ENCODE assay signal across 8 mouse cellular contexts in genomic region chr7:64391479-64391878, GRCm38 (mm10). TPM values are rescaled to one million over a fixed set of nuclear protein-coding genes. Genes with fewer than 3 reads are reported as not detected.
DNase-seq lines count a peak whose midpoint lies in the region; ATAC-seq and TF ChIP-seq lines count a peak whose summit lies in the region.

No protein-coding gene starts in this region.

- H3K9me3 ChIP-seq in embryonic facial prominence, embryonic 10.5 days = no peaks in the 10 kb centered on the region
- H3K9me3 ChIP-seq in intestine, embryonic 14.5 days (ENCODE audit: control insufficient read depth, low read length) = no peaks in the 10 kb centered on the region
- no peaks in the 10 kb centered on the region for H3K9me3 ChIP-seq in midbrain, embryonic 12.5 days

- H3K9ac ChIP-seq in intestine, embryonic 14.5 days (ENCODE audit: low read length) = peak overlapping the region; percentile 64
- H3K9ac ChIP-seq in midbrain, embryonic 12.5 days (replicated peaks) = peak overlapping the region; percentile 75

- peak overlapping the region; percentile 72 for H3K4me2 ChIP-seq in intestine, embryonic 14.5 days (ENCODE audit: low read length)
- H3K4me2 ChIP-seq in midbrain, embryonic 12.5 days (replicated peaks) = peak overlapping the region; percentile 95

- peak overlapping the region; percentile 74 for H3K4me3 ChIP-seq in C2C12 (ENCODE audit: insufficient read depth, poor library complexity, severe bottlenecking)
- H3K4me3 ChIP-seq in embryonic facial prominence, embryonic 10.5 days = peak overlapping the region; percentile 83
- peak overlapping the region; percentile 78 for H3K4me3 ChIP-seq in intestine, embryonic 14.5 days (ENCODE audit: low read depth, low read length)
- H3K4me3 ChIP-seq in midbrain, embryonic 12.5 days = peak overlapping the region; percentile 78

- peak overlapping the region; percentile 92 for H3K27ac ChIP-seq in embryonic facial prominence, embryonic 10.5 days (replicated peaks)
- H3K27ac ChIP-seq in intestine, embryonic 14.5 days (ENCODE audit: low read depth) = peak overlapping the region; percentile 17; the same call in 1 of the 2 replicates
- no peak overlapping the region; the same call in 1 of the 2 replicates for H3K27ac ChIP-seq in midbrain, embryonic 12.5 days (replicated peaks)

- peaks cover 39% of the 10 kb centered on the region for H3K79me2 ChIP-seq in C2C12 (ENCODE audit: control insufficient read depth, insufficient read depth)

- intact Hi-C loops in left cerebral cortex, postnatal 36 days (cut with DNase I) = loop anchor here (5.0 to 10.0 kb wide), 3 partner anchors 113 to 351 kb away; partner anchors contain the start of gene Apba2

- peaks cover 26% of the 10 kb centered on the region for H3K79me3 ChIP-seq in C2C12 (ENCODE audit: low read depth)

- H3K4me1 ChIP-seq in embryonic facial prominence, embryonic 10.5 days = peaks cover 19% of the 10 kb centered on the region
- no peaks in the 10 kb centered on the region; the same call in 1 of the 2 replicates for H3K4me1 ChIP-seq in intestine, embryonic 14.5 days (replicated peaks; ENCODE audit: control insufficient read depth, insufficient read depth, low read length)
- H3K4me1 ChIP-seq in midbrain, embryonic 12.5 days = peaks cover 19% of the 10 kb centered on the region

- peak overlapping the region; percentile 98 for H3ac ChIP-seq in C2C12 (ENCODE audit: control insufficient read depth, insufficient read length, low read depth)

- peaks cover 32% of the 10 kb centered on the region for H3K36me3 ChIP-seq in C2C12 (ENCODE audit: control insufficient read depth, insufficient read depth)
- H3K36me3 ChIP-seq in embryonic facial prominence, embryonic 10.5 days (replicated peaks) = peaks cover 34% of the 10 kb centered on the region
- H3K36me3 ChIP-seq in intestine, embryonic 14.5 days (ENCODE audit: control insufficient read depth, insufficient read depth, low read length) = peaks cover 32% of the 10 kb centered on the region
- peaks cover 32% of the 10 kb centered on the region for H3K36me3 ChIP-seq in midbrain, embryonic 12.5 days

- no peaks in the 10 kb centered on the region for H3K27me3 ChIP-seq in C2C12 (ENCODE audit: control insufficient read depth, insufficient read depth, insufficient read length)
- H3K27me3 ChIP-seq in embryonic facial prominence, embryonic 10.5 days (replicated peaks; ENCODE audit: low read depth, poor library complexity, severe bottlenecking) = no peaks in the 10 kb centered on the region
- no peaks in the 10 kb centered on the region for H3K27me3 ChIP-seq in intestine, embryonic 14.5 days (replicated peaks; ENCODE audit: control insufficient read depth, insufficient read depth, low read length)
- no peaks in the 10 kb centered on the region for H3K27me3 ChIP-seq in midbrain, embryonic 12.5 days

- peak; percentile 24 for DNase-seq in embryo, embryonic 9.5 days (ENCODE audit: extremely low spot score)
- no peak for DNase-seq in embryo, embryonic 10.5 days (ENCODE audit: low spot score)
- DNase-seq in embryonic facial prominence, embryonic 10.5 days (ENCODE audit: low spot score) = peak; percentile 20
- no peak for DNase-seq in intestine, embryonic 14.5 days (ENCODE audit: low spot score)
- DNase-seq in layer of hippocampus, postnatal 14 days (ENCODE audit: low spot score in 2 of 2) = no peak
- no peak for DNase-seq in left cerebral cortex, postnatal 36 days (ENCODE audit: low spot score in 2 of 2)

- no peak for TF ChIP-seq CTCF in C2C12 (IDR thresholded peaks at IDR 0.05; ENCODE audit: control insufficient read depth, insufficient read depth, insufficient read length)

- ATAC-seq in intestine, embryonic 14.5 days (replicated peaks; ENCODE audit: low FRiP score, low TSS enrichment, low read depth) = no peak
- no peak for ATAC-seq in midbrain, embryonic 12.5 days (ENCODE audit: low FRiP score, low read depth)

- 4% methylated on average over 8 of the region's 8 CpGs for WGBS in embryonic facial prominence, embryonic 10.5 days
- WGBS in intestine, embryonic 14.5 days = 1% methylated on average over 8 of the region's 8 CpGs
- 5% methylated on average over 8 of the region's 8 CpGs for WGBS in midbrain, embryonic 12.5 days

TF ChIP-seq in C2C12, 6 proteins besides CTCF, POLR2A, EP300 and RAD21:
- TF ChIP-seq USF1 (IDR thresholded peaks at IDR 0.05; ENCODE audit: low read depth) = no peak
- no peak for TF ChIP-seq MAX (IDR thresholded peaks at IDR 0.05)
- TF ChIP-seq MYOD1 (IDR thresholded peaks at IDR 0.05; ENCODE audit: control insufficient read depth, insufficient read length, low read depth) = no peak
- TF ChIP-seq FOSL1 (IDR thresholded peaks at IDR 0.05; ENCODE audit: insufficient read depth, low read length, poor library complexity, severe bottlenecking) = no peak

RNA-seq across cellular contexts. Expression of gene Mphosph10, which starts 0.6 kb away (rescaled TPM):
- polyA plus RNA-seq in C2C12 (2012; fragmentation: generic; extraction: Trizol) = 9.3 TPM
- polyA plus RNA-seq in embryonic facial prominence, embryonic 10.5 days (2016; fragmentation: Nextera tagmentation; extraction: Ambion mirVana) = 53.4 and 56.1 TPM in 2 replicates
- 40.5 and 44.1 TPM in 2 replicates for polyA plus RNA-seq in intestine, embryonic 14.5 days (2014; fragmentation: Nextera tagmentation; extraction: Ambion mirVana)
- polyA plus RNA-seq in midbrain, embryonic 12.5 days (2016; fragmentation: Nextera tagmentation; extraction: Ambion mirVana) = 42.2 and 43.0 TPM in 2 replicates
- 10 to 100 TPM; 20.6 to 23.9 TPM for total RNA-seq in layer of hippocampus, postnatal 14 days (2021)
- 10 to 100 TPM; 16.1 to 19.6 TPM for total RNA-seq in left cerebral cortex, postnatal 36 days (2021)

RNA-seq across cellular contexts. Expression of gene Mcee, which starts 0.9 kb away (rescaled TPM):
- polyA plus RNA-seq in C2C12 (2012; fragmentation: generic; extraction: Trizol) = 6.9 TPM
- polyA plus RNA-seq in embryonic facial prominence, embryonic 10.5 days (2016; fragmentation: Nextera tagmentation; extraction: Ambion mirVana) = 44.0 and 44.6 TPM in 2 replicates
- polyA plus RNA-seq in intestine, embryonic 14.5 days (2014; fragmentation: Nextera tagmentation; extraction: Ambion mirVana) = 78.5 and 93.3 TPM in 2 replicates
- polyA plus RNA-seq in midbrain, embryonic 12.5 days (2016; fragmentation: Nextera tagmentation; extraction: Ambion mirVana) = 34.6 and 34.9 TPM in 2 replicates
- total RNA-seq in layer of hippocampus, postnatal 14 days (2021) = 10 to 100 TPM; 45.3 to 60.0 TPM
- total RNA-seq in left cerebral cortex, postnatal 36 days (2021) = 10 to 100 TPM; 46.8 to 48.9 TPM

RNA-seq across cellular contexts. Expression of gene Fan1, which starts 17.6 kb away (rescaled TPM):
- polyA plus RNA-seq in C2C12 (2012; fragmentation: generic; extraction: Trizol) = 1.6 TPM
- polyA plus RNA-seq in embryonic facial prominence, embryonic 10.5 days (2016; fragmentation: Nextera tagmentation; extraction: Ambion mirVana) = 9.4 and 10.7 TPM in 2 replicates
- polyA plus RNA-seq in intestine, embryonic 14.5 days (2014; fragmentation: Nextera tagmentation; extraction: Ambion mirVana) = 5.6 and 6.4 TPM in 2 replicates
- polyA plus RNA-seq in midbrain, embryonic 12.5 days (2016; fragmentation: Nextera tagmentation; extraction: Ambion mirVana) = 9.8 and 10.0 TPM in 2 replicates
- 10 to 100 TPM; 10.4 to 12.1 TPM for total RNA-seq in layer of hippocampus, postnatal 14 days (2021)
- total RNA-seq in left cerebral cortex, postnatal 36 days (2021) = 10 to 100 TPM in 1 of 2 experiments, 1 to 10 TPM in 1; 9.1 to 12.8 TPM

Comparison
In these comparisons a context has a peak if more than half of its experiments do, and no peak if none do; other contexts are left out.
1. DNase-seq: peak in embryo, embryonic 9.5 days (single experiment) and embryonic facial prominence, embryonic 10.5 days (single experiment); none in embryo, embryonic 10.5 days (single experiment), intestine, embryonic 14.5 days (single experiment), layer of hippocampus, postnatal 14 days (0 of 2) and left cerebral cortex, postnatal 36 days (0 of 2).
2. Peak in every context shown above with its lines, with median percentiles within 50 percentile points of each other: H3K4me3 ChIP-seq.